Mouse (Mus musculus): ENCODE measurements around the gene Ap2a1. TPM values are rescaled to one million over a fixed set of nuclear protein-coding genes. Genes with fewer than 3 reads are reported as not detected.

The Ap2a1 gene
- polyA plus RNA-seq, 1 experiment from 2014 or later, result 83.2 TPM

DNA sequence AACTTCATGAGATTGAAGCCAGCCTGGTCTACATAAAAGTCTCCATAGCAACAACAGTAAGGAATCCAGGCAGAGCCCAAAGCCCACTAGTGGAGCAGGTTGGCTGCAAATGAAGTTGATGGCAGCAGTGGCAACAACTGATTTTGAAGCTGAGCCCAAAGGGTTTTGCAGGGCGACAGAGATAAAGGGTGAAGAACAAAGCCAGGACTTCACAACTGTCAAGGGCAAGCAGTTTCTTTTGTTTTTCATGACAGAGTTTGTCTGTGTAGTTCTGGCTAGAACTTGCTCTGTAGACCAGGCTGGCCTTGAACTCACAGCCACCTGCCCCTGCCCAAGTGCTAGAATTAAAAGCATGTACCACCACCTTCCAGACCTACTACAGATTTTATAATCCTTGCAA, 58.1 kb downstream of the Ap2a1 start:
- ATAC-seq (ENCODE audit: insufficient read depth) (no peak), DNase-seq (no peak)
- H3K4me1 ChIP-seq (ENCODE audit: insufficient read depth), result peaks cover 22% of the 10 kb centered on the region
- 79% methylated on average over 1 of the region's 1 CpGs for WGBS
- H3K27ac ChIP-seq (ENCODE audit: low read depth), result no peak overlapping the region
- no peaks in the 10 kb centered on the region for H3K9me3 ChIP-seq (ENCODE audit: low read depth, low read length)
- peaks cover 8% of the 10 kb centered on the region for H3K36me3 ChIP-seq (ENCODE audit: insufficient read depth)
- H3K4me2 ChIP-seq, result no peak overlapping the region
- H3K27me3 ChIP-seq (ENCODE audit: insufficient read depth, low read length), result no peaks in the 10 kb centered on the region
- no peak overlapping the region for H3K9ac ChIP-seq
- TF ChIP-seq CTCF (IDR thresholded peaks at IDR 0.05; ENCODE audit: low read depth), result no peak
- no peak overlapping the region for H3K4me3 ChIP-seq (ENCODE audit: low read depth, low read length)

DNA sequence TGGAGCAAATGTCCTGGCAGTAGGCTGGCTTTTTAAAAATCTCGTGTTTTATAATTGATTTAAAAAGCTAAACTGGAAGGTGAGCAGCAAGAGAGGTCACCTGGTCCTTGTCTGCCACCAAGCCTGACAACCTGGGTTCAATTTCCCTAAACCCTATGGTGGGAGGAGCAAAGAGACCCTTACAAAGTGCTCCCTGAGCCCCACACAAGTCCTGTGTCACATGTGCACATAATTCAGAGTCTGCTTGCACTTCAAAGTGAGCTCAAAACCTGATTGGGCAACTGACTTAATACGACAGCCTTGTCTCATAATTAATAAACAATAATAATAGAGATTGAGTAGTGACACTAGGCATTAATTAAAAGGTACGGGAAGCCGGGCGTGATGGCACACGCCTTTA, 58.7 kb downstream of the Ap2a1 start:
- Histone ChIP-seq H3K4me2 (peak overlapping the region; percentile 68), H3K9ac (peak overlapping the region; percentile 99), H3K4me1 (ENCODE audit: insufficient read depth) (peaks cover 24% of the 10 kb centered on the region), H3K9me3 (ENCODE audit: low read depth, low read length) (no peaks in the 10 kb centered on the region), H3K4me3 (ENCODE audit: low read depth, low read length) (peak overlapping the region; percentile 99), H3K36me3 (ENCODE audit: insufficient read depth) (peaks cover 10% of the 10 kb centered on the region), H3K27ac (ENCODE audit: low read depth) (peak overlapping the region; percentile 100), H3K27me3 (ENCODE audit: insufficient read depth, low read length) (no peaks in the 10 kb centered on the region)
- no peak for TF ChIP-seq CTCF (IDR thresholded peaks at IDR 0.05; ENCODE audit: low read depth)
- no peak for DNase-seq
- 74% methylated on average over 6 of the region's 6 CpGs for WGBS
- no peak for ATAC-seq (ENCODE audit: insufficient read depth)

GRCm38 (mm10) chr7:44869697-44870528, 59.4 kb downstream of the Ap2a1 start, which contains the start of gene Ptov1:
Gene Ptov1, minus strand, starts transcription at chr7:44869788.
- no peaks in the 10 kb centered on the region for H3K9me3 ChIP-seq (ENCODE audit: low read depth, low read length)
- H3K27me3 ChIP-seq (ENCODE audit: insufficient read depth, low read length), result no peaks in the 10 kb centered on the region
- H3K36me3 ChIP-seq (ENCODE audit: insufficient read depth), result peaks cover 17% of the 10 kb centered on the region
- peak within 1 kb of the TSS; percentile 99 for H3K4me3 ChIP-seq (ENCODE audit: low read depth, low read length)
- TF ChIP-seq CTCF (IDR thresholded peaks at IDR 0.05; ENCODE audit: low read depth), result no peak
- WGBS, result 4% methylated on average over 29 of the region's 29 CpGs
- H3K9ac ChIP-seq, result peak within 1 kb of the TSS; percentile 99
- peaks cover 27% of the 10 kb centered on the region for H3K4me1 ChIP-seq (ENCODE audit: insufficient read depth)
- ATAC-seq (ENCODE audit: insufficient read depth) (peak; percentile 92), DNase-seq (peak; percentile 95)
- peak within 1 kb of the TSS; percentile 100 for H3K27ac ChIP-seq (ENCODE audit: low read depth)
- peak within 1 kb of the TSS; percentile 68 for H3K4me2 ChIP-seq

- ATAC-seq (ENCODE audit: insufficient read depth), result peak; percentile 53
- TF ChIP-seq CTCF (IDR thresholded peaks at IDR 0.05; ENCODE audit: low read depth), result 0 out of 2 replicates have a peak, but pooled peaks have one; percentile 10
- no peaks in the 10 kb centered on the region for H3K27me3 ChIP-seq (ENCODE audit: insufficient read depth, low read length)
- peak; percentile 85 for DNase-seq
- peak overlapping the region; percentile 68 for H3K4me2 ChIP-seq
- H3K27ac ChIP-seq (ENCODE audit: low read depth), result peak overlapping the region; percentile 100
- H3K4me3 ChIP-seq (ENCODE audit: low read depth, low read length), result peak overlapping the region; percentile 99
- H3K9ac ChIP-seq, result peak overlapping the region; percentile 99
- under 1% methylated on average over 108 of the region's 108 CpGs for WGBS
- peaks cover 27% of the 10 kb centered on the region for H3K4me1 ChIP-seq (ENCODE audit: insufficient read depth)
- H3K9me3 ChIP-seq (ENCODE audit: low read depth, low read length), result no peaks in the 10 kb centered on the region
- H3K36me3 ChIP-seq (ENCODE audit: insufficient read depth), result peaks cover 25% of the 10 kb centered on the region
Observed at GRCm38 (mm10) chr7:44868919-44869696, 60.2 kb downstream of the Ap2a1 start.

DNA sequence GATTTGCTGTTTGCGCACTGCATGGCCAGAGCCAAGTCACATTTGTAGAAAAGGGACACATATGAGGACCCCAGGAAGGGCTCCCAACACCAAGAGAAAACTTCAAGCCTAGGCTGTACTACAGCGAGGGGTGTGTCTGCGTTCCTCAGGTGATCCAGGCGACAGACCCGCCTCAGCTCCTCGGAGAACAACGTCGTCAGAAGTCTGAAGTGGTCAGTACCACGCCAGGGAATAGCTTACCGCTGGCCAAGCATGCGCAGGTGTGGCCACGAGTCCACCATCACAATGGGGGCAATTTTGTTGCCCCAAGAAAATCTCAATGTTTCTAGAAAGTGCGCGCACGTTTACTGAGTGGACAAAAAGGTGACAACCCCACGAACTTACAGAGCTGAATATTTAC, 60.8 kb downstream of the Ap2a1 start:
- Histone ChIP-seq H3K4me2 (peak overlapping the region; percentile 68), H3K4me3 (ENCODE audit: low read depth, low read length) (peak overlapping the region; percentile 99), H3K9me3 (ENCODE audit: low read depth, low read length) (no peaks in the 10 kb centered on the region), H3K27ac (ENCODE audit: low read depth) (peak overlapping the region; percentile 100), H3K9ac (peak overlapping the region; percentile 99), H3K4me1 (ENCODE audit: insufficient read depth) (peaks cover 27% of the 10 kb centered on the region), H3K36me3 (ENCODE audit: insufficient read depth) (peaks cover 31% of the 10 kb centered on the region), H3K27me3 (ENCODE audit: insufficient read depth, low read length) (no peaks in the 10 kb centered on the region)
- 3% methylated on average over 16 of the region's 16 CpGs for WGBS
- no peak for TF ChIP-seq CTCF (IDR thresholded peaks at IDR 0.05; ENCODE audit: low read depth)
- ATAC-seq (ENCODE audit: insufficient read depth) (no peak), DNase-seq (peak; percentile 66)

- H3K36me3 ChIP-seq (ENCODE audit: insufficient read depth), result peaks cover 38% of the 10 kb centered on the region
- TF ChIP-seq CTCF (IDR thresholded peaks at IDR 0.05; ENCODE audit: low read depth), result no peak
- peak overlapping the region; percentile 46; the same call in 1 of the 2 replicates for H3K27ac ChIP-seq (ENCODE audit: low read depth)
- DNase-seq (no peak), ATAC-seq (ENCODE audit: insufficient read depth) (no peak)
- H3K9ac ChIP-seq, result peak overlapping the region; percentile 99
- H3K9me3 ChIP-seq (ENCODE audit: low read depth, low read length), result no peaks in the 10 kb centered on the region
- H3K27me3 ChIP-seq (ENCODE audit: insufficient read depth, low read length), result no peaks in the 10 kb centered on the region
- H3K4me2 ChIP-seq, result peak overlapping the region; percentile 68
- WGBS, result 21% methylated on average over 9 of the region's 9 CpGs
- H3K4me1 ChIP-seq (ENCODE audit: insufficient read depth), result peaks cover 27% of the 10 kb centered on the region
- peak overlapping the region; percentile 99 for H3K4me3 ChIP-seq (ENCODE audit: low read depth, low read length)
Observed at GRCm38 (mm10) chr7:44867802-44868201, 61.5 kb downstream of the Ap2a1 start.

All from lung, embryonic 14.5 days (tissue).